In the genomic region with DNA sequence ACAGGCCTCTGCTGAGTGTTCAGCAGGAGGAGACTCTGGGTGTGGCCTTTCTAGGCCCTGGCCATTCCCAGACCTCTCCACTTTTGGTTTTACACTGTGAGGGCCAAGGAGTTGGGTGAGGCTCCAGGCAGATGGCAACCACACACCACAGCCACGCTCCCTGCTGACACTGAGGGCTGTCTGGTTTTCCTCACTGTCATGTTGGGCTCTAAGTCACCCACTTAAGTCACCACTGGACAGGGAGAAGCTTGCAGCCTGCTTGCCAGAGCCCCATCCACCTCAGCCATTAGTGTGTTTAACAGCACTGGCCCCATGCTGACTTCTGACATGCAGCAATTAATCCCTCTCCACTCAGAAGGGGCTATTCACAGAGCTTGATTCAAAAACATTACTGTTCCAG, we compare ENCODE assay signal across 12 mouse cellular contexts.
DNase-seq lines count a peak whose midpoint lies in the region; ATAC-seq and TF ChIP-seq lines count a peak whose summit lies in the region.
"Had no signal": no experiment of that assay in that cellular context is flagged by ENCODE, and none has a peak within 500 bp of the region (broad histone marks: within the 10 kb centered on the region; RNA-seq: fewer than 3 reads in every experiment).

No protein-coding gene starts in this region.

- no peak overlapping the region for H3K4me2 ChIP-seq in midbrain, embryonic 13.5 days (replicated peaks)
- no peak overlapping the region for H3K4me2 ChIP-seq in forebrain, embryonic 16.5 days (ENCODE audit: low read length)
- H3K4me2 ChIP-seq: limb, embryonic 15.5 days had no signal

- peaks cover 28% of the 10 kb centered on the region for H3K4me1 ChIP-seq in limb, embryonic 10.5 days
- no peaks in the 10 kb centered on the region for H3K4me1 ChIP-seq in midbrain, embryonic 13.5 days (replicated peaks)
- H3K4me1 ChIP-seq in forebrain, embryonic 16.5 days (replicated peaks; ENCODE audit: control insufficient read depth, insufficient read depth, low read length) = no peaks in the 10 kb centered on the region
- H3K4me1 ChIP-seq: limb, embryonic 15.5 days had no signal

- no peak overlapping the region for H3K4me3 ChIP-seq in limb, embryonic 10.5 days
- H3K4me3 ChIP-seq in midbrain, embryonic 13.5 days (replicated peaks) = no peak overlapping the region
- H3K4me3 ChIP-seq in forebrain, embryonic 16.5 days (replicated peaks; ENCODE audit: low read length) = no peak overlapping the region
- H3K4me3 ChIP-seq: limb, embryonic 15.5 days had no signal

- no peak overlapping the region for H3K9ac ChIP-seq in midbrain, embryonic 13.5 days (replicated peaks)
- no peak overlapping the region for H3K9ac ChIP-seq in forebrain, embryonic 16.5 days (replicated peaks; ENCODE audit: low read depth, low read length)
- H3K9ac ChIP-seq: limb, embryonic 15.5 days had no signal

- H3K27me3 ChIP-seq in limb, embryonic 10.5 days (ENCODE audit: low read depth, poor library complexity, severe bottlenecking) = no peaks in the 10 kb centered on the region
- H3K27me3 ChIP-seq in midbrain, embryonic 13.5 days = no peaks in the 10 kb centered on the region
- no peaks in the 10 kb centered on the region for H3K27me3 ChIP-seq in forebrain, embryonic 16.5 days (replicated peaks; ENCODE audit: control insufficient read depth, insufficient read depth, low read length)
- H3K27me3 ChIP-seq: limb, embryonic 15.5 days had no signal

- no peak for TF ChIP-seq CTCF in brain, embryonic 14.5 days (IDR thresholded peaks at IDR 0.05; ENCODE audit: borderline replicate concordance, extremely low read depth, insufficient read depth, insufficient read length)

- peak; percentile 17 to 35 for DNase-seq in adrenal gland, adult (ENCODE audit: inconsistent age in 2 of 2, low spot score in 1 of 2)
- DNase-seq in adrenal gland, postnatal 4 days (ENCODE audit: low spot score in 2 of 2) = no peak
- peak; percentile 38 for DNase-seq in brain, embryonic 14.5 days (ENCODE audit: low read depth)
- DNase-seq in heart, adult 9 months (ENCODE audit: low spot score in 2 of 2) = peak; percentile 80 to 82
- peak; percentile 56 for DNase-seq in limb, embryonic 10.5 days (ENCODE audit: low spot score)
- no peak for DNase-seq in testis, postnatal 14 days (ENCODE audit: low spot score)
- DNase-seq: kidney, postnatal 36 days; lung, postnatal 10 days had no signal

- 12% methylated on average over 1 of the region's 1 CpGs for WGBS in limb, embryonic 10.5 days
- 73% methylated on average over 1 of the region's 1 CpGs for WGBS in midbrain, embryonic 13.5 days
- WGBS in forebrain, embryonic 16.5 days = 68% methylated on average over 1 of the region's 1 CpGs

- no peak for TF ChIP-seq POLR2A in brain, embryonic 14.5 days (IDR thresholded peaks at IDR 0.05; ENCODE audit: borderline replicate concordance, extremely low read depth, insufficient read depth, insufficient read length, poor library complexity, severe bottlenecking)

- H3K36me3 ChIP-seq in limb, embryonic 10.5 days = no peaks in the 10 kb centered on the region
- H3K36me3 ChIP-seq in midbrain, embryonic 13.5 days = no peaks in the 10 kb centered on the region
- no peaks in the 10 kb centered on the region for H3K36me3 ChIP-seq in forebrain, embryonic 16.5 days (ENCODE audit: control insufficient read depth, insufficient read depth)
- H3K36me3 ChIP-seq: G1E; limb, embryonic 15.5 days had no signal

- H3K9me3 ChIP-seq in limb, embryonic 10.5 days (replicated peaks) = no peaks in the 10 kb centered on the region; the same call in 1 of the 2 replicates
- no peaks in the 10 kb centered on the region for H3K9me3 ChIP-seq in midbrain, embryonic 13.5 days
- H3K9me3 ChIP-seq in forebrain, embryonic 16.5 days (ENCODE audit: control insufficient read depth, low read length) = no peaks in the 10 kb centered on the region
- H3K9me3 ChIP-seq: G1E; limb, embryonic 15.5 days had no signal

- H3K27ac ChIP-seq in limb, embryonic 10.5 days = peak overlapping the region; percentile 47
- H3K27ac ChIP-seq in midbrain, embryonic 13.5 days = no peak overlapping the region
- H3K27ac ChIP-seq in forebrain, embryonic 16.5 days (ENCODE audit: low read length) = no peak overlapping the region
- H3K27ac ChIP-seq: limb, embryonic 15.5 days had no signal

- no peak for ATAC-seq in midbrain, embryonic 13.5 days
- ATAC-seq in forebrain, embryonic 16.5 days = no peak

Comparison
In these comparisons a context has a peak if more than half of its experiments do, and no peak if none do; other contexts are left out.
1. DNase-seq: peak in adrenal gland, adult (2 of 2), brain, embryonic 14.5 days (single experiment), heart, adult 9 months (2 of 2) and limb, embryonic 10.5 days (single experiment); none in adrenal gland, postnatal 4 days (0 of 2) and testis, postnatal 14 days (single experiment).